Mouse (Mus musculus): Measurements from ENCODE around the gene Iba57.

The Iba57 gene

GRCm38 (mm10) chr11:59174189-59174838 is 10.8 kb upstream of the Iba57 start:
- DNase-seq (ENCODE audit: low read depth, low spot score) = no peak

DNA sequence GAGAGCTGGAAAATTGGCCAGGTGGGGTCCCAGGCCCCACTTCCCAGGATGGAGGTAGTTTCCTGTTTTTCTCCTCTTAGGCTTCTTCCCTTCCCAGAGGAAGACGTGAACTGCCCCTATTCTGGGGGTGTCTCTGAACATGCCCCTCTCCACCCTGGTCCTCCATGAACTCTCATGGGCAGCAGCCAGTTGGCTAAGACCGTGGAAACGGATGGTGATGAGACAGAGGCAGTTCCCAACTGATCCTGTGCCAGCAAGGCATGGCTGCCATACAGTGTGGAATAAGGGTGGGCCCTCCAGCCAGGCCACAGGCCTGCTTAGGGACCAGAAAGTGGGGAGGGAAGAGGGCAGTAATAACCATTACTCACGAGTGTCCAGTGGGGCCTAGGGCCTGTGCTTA is 7.0 kb upstream of the Iba57 start:
- no peak for DNase-seq (ENCODE audit: low read depth, low spot score)

- DNase-seq (ENCODE audit: low read depth, low spot score) = no peak
Observed at GRCm38 (mm10) chr11:59169807-59170206, 6.3 kb upstream of the Iba57 start.

DNA sequence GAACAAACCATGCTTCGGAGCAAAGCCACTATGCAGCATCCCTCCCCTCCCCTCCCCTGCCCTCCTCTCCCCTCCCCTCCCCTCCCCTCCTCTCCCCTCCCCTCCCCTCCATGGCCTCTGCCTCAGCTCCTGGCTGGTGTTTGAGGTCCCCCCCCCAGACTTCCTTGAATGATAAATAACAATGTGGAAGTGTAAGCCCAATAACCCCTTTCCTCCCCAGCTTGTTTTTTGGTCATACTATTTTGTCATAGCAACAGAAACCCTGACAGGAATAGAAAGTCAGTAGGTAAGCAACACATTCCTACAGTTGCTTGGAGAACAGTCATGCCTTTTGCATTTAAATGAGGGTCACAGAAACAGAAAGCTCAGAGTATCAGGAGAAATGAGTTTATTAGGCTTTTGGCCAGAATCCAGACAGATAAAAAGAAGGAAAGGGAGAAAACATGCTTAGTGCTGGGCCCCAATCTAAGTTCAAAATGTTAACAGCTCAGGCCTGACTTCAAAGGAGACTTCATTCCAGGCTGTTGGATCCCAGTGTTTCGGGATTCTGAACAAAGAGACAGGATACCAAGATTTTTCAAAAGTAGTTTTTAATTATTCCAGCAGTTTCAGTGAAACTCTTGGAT is 2.2 kb upstream of the Iba57 start:
- no peak for DNase-seq (ENCODE audit: low read depth, low spot score)

DNA sequence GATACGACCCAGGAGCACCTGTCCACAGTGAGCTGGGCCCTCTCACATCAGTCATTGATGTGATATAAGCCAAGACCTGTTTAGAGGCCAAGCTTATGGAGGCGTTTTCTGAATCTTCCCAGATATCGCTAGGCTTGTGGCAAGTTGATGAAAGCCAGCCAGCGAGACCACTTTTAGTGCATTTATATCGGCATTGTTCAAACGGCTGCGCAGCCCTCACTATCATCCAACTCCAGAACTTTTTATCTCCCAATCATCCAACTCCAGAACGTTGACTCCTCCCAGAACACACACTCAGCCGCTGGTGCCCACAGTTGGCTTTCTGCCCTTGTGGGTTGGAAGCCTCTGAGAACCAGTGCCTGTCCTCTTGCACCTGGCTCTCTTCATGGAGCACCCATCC is 845 bp upstream of the Iba57 start:
- no peak for DNase-seq (ENCODE audit: low read depth, low spot score)

GRCm38 (mm10) chr11:59162443-59163254 is 890 bp downstream of the Iba57 start:
- DNase-seq (ENCODE audit: low read depth, low spot score) = no peak

- DNase-seq (ENCODE audit: low read depth, low spot score) = no peak
Observed at GRCm38 (mm10) chr11:59161398-59161797, 2.1 kb downstream of the Iba57 start.

GRCm38 (mm10) chr11:59159558-59159957 is 4.0 kb downstream of the Iba57 start:
- no peak for DNase-seq (ENCODE audit: low read depth, low spot score)

DNA sequence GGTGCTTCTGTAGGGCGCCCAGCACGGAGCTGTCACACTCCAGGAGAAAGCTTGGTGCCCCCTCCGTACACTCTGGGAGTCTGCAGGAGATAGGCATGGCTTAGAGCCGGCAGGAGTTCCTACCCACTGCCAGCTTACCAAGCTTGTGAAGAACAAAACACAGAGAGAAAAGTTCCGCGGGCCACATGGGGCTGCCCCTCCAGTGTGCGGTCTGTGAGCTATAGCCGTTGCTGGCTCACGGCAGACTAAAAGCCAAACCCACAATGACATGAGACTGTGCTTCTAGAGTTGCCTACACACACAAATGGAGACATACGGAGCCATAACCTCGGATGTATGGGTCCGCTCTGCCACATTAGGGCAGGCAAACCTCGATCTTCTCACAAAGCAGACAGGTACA is 4.4 kb downstream of the Iba57 start:
- no peak for DNase-seq (ENCODE audit: low read depth, low spot score)

GRCm38 (mm10) chr11:59155900-59156299 is 7.6 kb downstream of the Iba57 start:
- DNase-seq (ENCODE audit: low read depth, low spot score) = no peak

GRCm38 (mm10) chr11:59154220-59154619 is 9.3 kb downstream of the Iba57 start:
- no peak for DNase-seq (ENCODE audit: low read depth, low spot score)

- peak; percentile 64 for DNase-seq (ENCODE audit: low read depth, low spot score)
Observed at GRCm38 (mm10) chr11:59151729-59152128, 11.8 kb downstream of the Iba57 start.

DNA sequence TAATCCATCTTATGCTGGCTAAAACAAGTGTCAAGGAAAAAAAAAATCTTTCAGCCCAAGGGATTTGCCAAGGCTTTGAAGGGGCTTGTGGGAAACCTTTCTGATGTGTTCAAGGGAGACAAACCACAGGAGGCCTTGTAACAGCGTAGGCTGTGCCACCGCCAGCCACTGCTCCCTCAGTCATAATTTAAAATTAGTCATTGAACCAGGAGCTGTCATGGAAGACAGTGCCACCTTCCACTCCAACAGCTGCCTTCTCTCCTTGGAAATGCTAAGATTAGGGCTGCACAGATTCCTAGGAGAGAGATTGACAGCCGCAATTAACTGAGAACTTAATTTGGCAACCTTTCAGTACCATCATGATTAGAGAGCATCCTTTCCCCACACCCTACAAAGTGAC is 14.2 kb downstream of the Iba57 start:
- no peak for DNase-seq (ENCODE audit: low read depth, low spot score)

DNA sequence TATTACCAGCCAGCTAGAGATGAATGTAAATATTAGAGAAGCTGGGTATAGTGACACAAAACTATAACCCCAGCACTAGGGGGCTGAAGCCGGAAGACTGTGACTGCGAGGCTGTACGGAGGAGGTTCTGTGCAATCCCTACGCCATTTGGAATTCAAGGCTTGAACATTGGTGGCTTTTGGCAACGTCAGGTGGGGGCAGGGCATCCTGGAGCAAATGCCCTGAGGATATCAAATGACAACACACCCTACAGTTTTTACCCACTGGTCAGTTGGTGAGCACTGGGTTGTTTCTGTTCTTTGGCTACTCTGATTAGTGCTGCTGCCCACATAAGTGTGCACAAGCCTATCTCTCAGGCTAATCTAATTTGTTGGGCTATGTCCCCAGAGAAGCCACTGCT is 20.6 kb downstream of the Iba57 start:
- no peak for DNase-seq (ENCODE audit: low read depth, low spot score)

GRCm38 (mm10) chr11:59141772-59142370 is 21.7 kb downstream of the Iba57 start:
- DNase-seq (ENCODE audit: low read depth, low spot score) = peak; percentile 65

DNA sequence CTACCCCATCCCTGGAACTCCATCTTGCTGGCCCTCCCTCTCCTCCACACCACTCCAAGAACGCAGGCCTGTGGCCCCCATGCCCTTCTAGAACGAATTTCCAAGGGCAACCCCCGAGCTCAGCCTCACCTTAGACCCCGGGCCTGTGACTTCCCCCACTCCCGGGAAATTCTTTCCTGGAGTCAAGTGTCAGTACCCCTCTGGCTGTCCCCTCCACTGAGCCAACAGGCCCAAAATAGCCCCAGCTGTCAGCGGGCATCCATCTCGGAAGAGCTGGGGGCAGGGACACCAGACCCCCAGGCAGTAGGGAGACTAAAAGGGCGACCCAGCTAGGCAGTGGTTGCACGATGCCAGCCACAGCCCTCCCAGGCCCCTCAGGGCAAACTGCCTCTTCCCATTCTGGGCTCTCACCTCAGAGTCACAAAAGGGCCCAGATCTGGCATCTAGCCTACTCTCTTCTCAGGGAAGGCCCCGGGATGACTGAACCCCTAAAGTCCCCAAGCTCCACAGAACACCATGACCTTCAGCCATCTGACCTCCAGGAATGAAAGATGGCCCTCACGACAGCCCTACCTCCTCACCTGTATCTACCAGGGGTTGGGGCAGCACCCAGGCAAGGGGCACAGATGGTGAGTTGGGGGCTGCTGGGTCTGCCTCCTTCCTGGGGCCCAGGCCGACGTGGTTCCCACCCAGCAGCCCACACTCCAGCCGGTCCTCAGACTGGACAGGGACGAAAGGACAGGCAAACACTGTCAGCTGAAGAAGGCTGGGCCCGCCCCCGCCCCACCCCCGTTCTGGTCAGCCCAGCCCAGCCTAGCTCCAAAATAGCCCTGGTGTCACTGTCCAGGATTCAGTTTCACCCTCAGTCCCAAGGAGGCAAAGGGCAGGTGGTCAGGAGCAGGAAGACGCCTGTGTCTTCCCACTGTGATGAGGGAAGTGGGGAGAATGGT is 24.7 kb downstream of the Iba57 start:
- no peak for DNase-seq (ENCODE audit: low read depth, low spot score)

- DNase-seq (ENCODE audit: low read depth, low spot score) = no peak
Observed at GRCm38 (mm10) chr11:59136994-59137706, 26.4 kb downstream of the Iba57 start.

GRCm38 (mm10) chr11:59135904-59136452 is 27.6 kb downstream of the Iba57 start, which contains the start of gene Obscn:
TSS of gene Obscn (minus strand) at chr11:59136402.
- DNase-seq (ENCODE audit: low read depth, low spot score) = peak; percentile 30

- DNase-seq (ENCODE audit: low read depth, low spot score) = peak; percentile 38
Observed at GRCm38 (mm10) chr11:59135051-59135820, 28.3 kb downstream of the Iba57 start.

All from R1 (cell line).